In the genomic region with DNA sequence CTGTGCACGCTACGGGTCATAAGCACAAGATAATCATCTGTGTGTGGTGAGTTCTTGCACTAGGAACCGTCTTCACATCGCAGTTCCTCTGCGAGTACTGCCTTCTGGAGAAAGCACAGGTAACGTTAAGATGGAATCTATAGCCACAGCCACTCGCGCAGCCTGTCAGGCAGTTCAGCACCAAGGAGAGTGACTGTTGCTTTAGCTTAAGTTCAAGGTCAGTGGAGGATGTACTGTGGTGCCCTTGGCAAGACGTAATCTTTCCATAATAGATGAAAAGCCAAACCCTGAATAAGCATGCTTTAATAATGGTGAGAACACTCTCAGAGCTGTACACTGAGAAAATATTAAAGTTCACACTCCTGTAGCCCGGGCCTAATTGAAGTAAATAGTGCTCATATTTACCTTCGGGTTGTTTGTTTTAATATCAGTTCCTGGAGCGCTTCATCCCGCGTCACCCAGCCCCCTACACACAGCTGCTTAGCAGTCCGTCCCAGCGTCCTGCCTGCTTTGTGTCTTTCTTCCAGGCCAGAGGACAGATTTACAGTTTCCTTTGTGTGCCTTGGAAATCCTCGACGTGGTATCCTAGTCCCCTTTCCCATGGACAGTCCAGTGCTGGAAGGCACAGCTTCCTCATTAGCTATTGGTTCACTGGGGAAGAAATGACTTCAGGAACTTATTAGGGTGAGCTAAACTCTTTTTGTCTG, we compare ENCODE assay signal across 9 mouse cellular contexts. TPM values are rescaled to one million over a fixed set of nuclear protein-coding genes. Genes with fewer than 3 reads are reported as not detected.
DNase-seq lines count a peak whose midpoint lies in the region; ATAC-seq and TF ChIP-seq lines count a peak whose summit lies in the region.
"Had no signal": no experiment of that assay in that cellular context is flagged by ENCODE, and none has a peak within 500 bp of the region (broad histone marks: within the 10 kb centered on the region; RNA-seq: fewer than 3 reads in every experiment).

No protein-coding gene starts in this region.

- no peaks in the 10 kb centered on the region for H3K36me3 ChIP-seq in kidney, postnatal 0 days (ENCODE audit: insufficient read depth, low read length)
- H3K36me3 ChIP-seq in hindbrain, embryonic 16.5 days (ENCODE audit: control insufficient read depth, insufficient read depth, low read length) = no peaks in the 10 kb centered on the region
- no peaks in the 10 kb centered on the region for H3K36me3 ChIP-seq in neural tube, embryonic 14.5 days (ENCODE audit: control insufficient read depth, insufficient read depth, low read length)

- DNase-seq in kidney, postnatal 0 days (ENCODE audit: low spot score) = peak; percentile 80
- DNase-seq in kidney, adult 11 months = no peak
- peak; percentile 78 for DNase-seq in embryo, embryonic 10 days (ENCODE audit: low spot score)
- no peak for DNase-seq in spleen, adult 12 weeks (ENCODE audit: low spot score)
- no peak for DNase-seq in cerebellum, adult 18-20 months
- DNase-seq in urinary bladder, adult 2 months (ENCODE audit: low spot score) = no peak
- DNase-seq: lung, postnatal 14 days had no signal

- ATAC-seq in kidney, postnatal 0 days (replicated peaks; ENCODE audit: low FRiP score, low read depth) = no peak; the same call in 1 of the 2 replicates
- ATAC-seq in hindbrain, embryonic 16.5 days = 0 out of 2 replicates have a peak, but pooled peaks have one; percentile 28
- ATAC-seq in neural tube, embryonic 14.5 days (ENCODE audit: low read depth) = peak; percentile 85

- no peak for TF ChIP-seq CTCF in kidney, postnatal 0 days (IDR thresholded peaks at IDR 0.05; ENCODE audit: low read depth)

- H3K4me2 ChIP-seq in kidney, postnatal 0 days (ENCODE audit: low read length) = no peak overlapping the region; the same call in 1 of the 2 replicates
- H3K4me2 ChIP-seq in hindbrain, embryonic 16.5 days (ENCODE audit: low read length) = no peak overlapping the region
- no peak overlapping the region for H3K4me2 ChIP-seq in neural tube, embryonic 14.5 days (ENCODE audit: low read depth, low read length)

- H3K27me3 ChIP-seq in kidney, postnatal 0 days (ENCODE audit: insufficient read depth, low read length) = no peaks in the 10 kb centered on the region
- no peaks in the 10 kb centered on the region for H3K27me3 ChIP-seq in hindbrain, embryonic 16.5 days (replicated peaks; ENCODE audit: control insufficient read depth, insufficient read depth, low read length)
- H3K27me3 ChIP-seq in neural tube, embryonic 14.5 days (ENCODE audit: control insufficient read depth, insufficient read depth, low read length) = no peaks in the 10 kb centered on the region

- H3K4me1 ChIP-seq in kidney, postnatal 0 days (replicated peaks; ENCODE audit: insufficient read depth, low read length) = no peaks in the 10 kb centered on the region
- peaks cover 22% of the 10 kb centered on the region for H3K4me1 ChIP-seq in hindbrain, embryonic 16.5 days (ENCODE audit: control insufficient read depth, insufficient read depth, low read depth, low read length)
- peaks cover 13% of the 10 kb centered on the region; the same call in 1 of the 2 replicates for H3K4me1 ChIP-seq in neural tube, embryonic 14.5 days (ENCODE audit: control insufficient read depth, insufficient read depth, low read length)

- WGBS in kidney, postnatal 0 days = 14% methylated on average over 18 of the region's 18 CpGs
- 36% methylated on average over 18 of the region's 18 CpGs for WGBS in hindbrain, embryonic 16.5 days
- 22% methylated on average over 18 of the region's 18 CpGs for WGBS in neural tube, embryonic 14.5 days

- no peaks in the 10 kb centered on the region for H3K9me3 ChIP-seq in kidney, postnatal 0 days (replicated peaks; ENCODE audit: low read length)
- H3K9me3 ChIP-seq in hindbrain, embryonic 16.5 days (ENCODE audit: control insufficient read depth, low read length) = no peaks in the 10 kb centered on the region
- no peaks in the 10 kb centered on the region for H3K9me3 ChIP-seq in neural tube, embryonic 14.5 days (ENCODE audit: control insufficient read depth, low read length)

- H3K4me3 ChIP-seq in kidney, postnatal 0 days (replicated peaks; ENCODE audit: low read depth, low read length) = no peak overlapping the region
- H3K4me3 ChIP-seq in hindbrain, embryonic 16.5 days (ENCODE audit: low read length) = no peak overlapping the region
- H3K4me3 ChIP-seq in neural tube, embryonic 14.5 days (ENCODE audit: low read depth, low read length) = no peak overlapping the region

- no peak overlapping the region for H3K27ac ChIP-seq in kidney, postnatal 0 days
- no peak overlapping the region for H3K27ac ChIP-seq in hindbrain, embryonic 16.5 days (ENCODE audit: low read depth, low read length)
- H3K27ac ChIP-seq in neural tube, embryonic 14.5 days (ENCODE audit: low read depth, low read length) = no peak overlapping the region

- H3K9ac ChIP-seq in kidney, postnatal 0 days (ENCODE audit: low read depth, low read length) = no peak overlapping the region
- H3K9ac ChIP-seq in hindbrain, embryonic 16.5 days (ENCODE audit: low read depth, low read length) = no peak overlapping the region
- no peak overlapping the region for H3K9ac ChIP-seq in neural tube, embryonic 14.5 days (replicated peaks; ENCODE audit: low read depth, low read length)

RNA-seq across cellular contexts. Expression of a gene that starts 38.9 kb away (rescaled TPM):
- 6.6 and 6.8 TPM in 2 replicates for polyA plus RNA-seq in kidney, postnatal 0 days (2015; fragmentation: Nextera tagmentation; extraction: Ambion mirVana)
- 35.7 and 37.1 TPM in 2 replicates for polyA plus RNA-seq in hindbrain, embryonic 16.5 days (2015; fragmentation: Nextera tagmentation; extraction: Ambion mirVana)
- polyA plus RNA-seq in neural tube, embryonic 14.5 days (2014; fragmentation: Nextera tagmentation; extraction: Ambion mirVana) = 36.2 and 43.7 TPM in 2 replicates
- polyA plus RNA-seq in urinary bladder, adult 2 months (2012; rRNA removed) = 1.6 and 1.8 TPM in 2 replicates

Comparison
In these comparisons a context has a peak if more than half of its experiments do, and no peak if none do; other contexts are left out.
1. DNase-seq: peak in kidney, postnatal 0 days (single experiment) and embryo, embryonic 10 days (single experiment); none in kidney, adult 11 months (single experiment), spleen, adult 12 weeks (single experiment), cerebellum, adult 18-20 months (0 of 2) and urinary bladder, adult 2 months (single experiment).